Mouse (Mus musculus): ENCODE measurements around the gene Cpt1b.

DNA sequence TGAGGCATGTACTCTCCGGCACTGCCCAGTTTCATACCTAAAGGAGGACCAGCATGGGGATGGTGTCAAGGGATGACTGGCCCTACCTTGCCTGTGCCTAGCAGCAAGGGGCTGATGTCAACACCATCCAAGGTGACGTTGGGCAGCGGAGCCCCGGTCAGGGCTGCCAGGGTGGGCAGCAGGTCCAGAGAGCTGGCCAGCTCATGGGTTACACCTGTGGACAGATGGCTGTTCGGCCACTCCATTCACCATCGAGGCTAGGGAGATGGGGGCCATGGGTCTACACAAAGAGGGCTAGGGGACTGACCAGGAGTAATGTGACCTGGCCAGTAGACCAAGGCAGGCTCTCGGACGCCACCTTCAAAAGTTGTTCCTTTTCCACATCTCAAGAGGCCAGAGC is 48.3 kb upstream of the Cpt1b start:
- TF ChIP-seq POLR2A (IDR thresholded peaks at IDR 0.05; ENCODE audit: borderline replicate concordance, control insufficient read depth, low read depth, low read length) (no peak), CTCF (IDR thresholded peaks at IDR 0.05; ENCODE audit: control insufficient read depth, insufficient read depth, low read length) (no peak)

Measured in bone marrow, adult 2 months (tissue).